Mouse (Mus musculus): Measurements from ENCODE around the gene Olfr725.

The Olfr725 gene

DNA sequence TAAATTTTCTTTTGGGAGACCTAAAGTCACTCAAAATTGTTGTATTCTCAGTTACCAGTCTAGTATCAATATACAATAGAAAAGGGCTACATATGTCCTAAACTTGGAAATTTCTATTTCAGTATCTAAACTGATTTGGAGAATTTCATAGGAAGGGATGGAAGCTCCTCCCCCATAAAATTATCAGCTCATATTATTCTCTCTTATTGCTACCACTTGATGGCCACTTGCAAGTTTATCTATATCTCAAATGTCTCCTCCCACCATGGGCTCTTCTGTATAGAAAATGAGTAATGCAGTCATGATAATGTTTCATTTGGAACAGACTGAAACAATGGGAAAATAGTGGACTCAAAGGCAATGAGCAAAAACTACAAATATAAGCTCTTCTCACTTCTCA is at the start of gene Olfr725:
Gene Olfr725 (minus strand): TSS at position 101 of the 400 bp plus-strand sequence.
- DNase-seq (ENCODE audit: low read depth, low spot score): no peak

DNA sequence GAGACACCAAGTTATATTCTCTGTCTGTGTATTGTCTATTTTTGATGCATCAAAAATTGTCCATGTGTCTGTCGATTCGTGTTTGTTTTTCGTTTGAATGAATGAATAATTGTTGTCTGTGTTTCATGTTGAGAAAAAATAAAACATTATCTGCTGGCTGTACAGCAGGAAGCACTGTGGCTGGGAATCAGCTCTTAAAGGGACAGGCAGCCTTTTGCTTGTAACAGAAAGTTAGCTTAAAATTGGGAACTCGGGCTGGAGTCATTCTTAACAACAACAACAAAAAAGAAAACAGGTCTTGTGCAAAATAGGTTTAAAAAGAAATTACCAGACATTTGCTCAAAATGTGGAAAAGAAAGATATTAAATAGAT is 22.5 kb upstream of the Olfr725 start:
- no peak for DNase-seq (ENCODE audit: low read depth, low spot score)

DNA sequence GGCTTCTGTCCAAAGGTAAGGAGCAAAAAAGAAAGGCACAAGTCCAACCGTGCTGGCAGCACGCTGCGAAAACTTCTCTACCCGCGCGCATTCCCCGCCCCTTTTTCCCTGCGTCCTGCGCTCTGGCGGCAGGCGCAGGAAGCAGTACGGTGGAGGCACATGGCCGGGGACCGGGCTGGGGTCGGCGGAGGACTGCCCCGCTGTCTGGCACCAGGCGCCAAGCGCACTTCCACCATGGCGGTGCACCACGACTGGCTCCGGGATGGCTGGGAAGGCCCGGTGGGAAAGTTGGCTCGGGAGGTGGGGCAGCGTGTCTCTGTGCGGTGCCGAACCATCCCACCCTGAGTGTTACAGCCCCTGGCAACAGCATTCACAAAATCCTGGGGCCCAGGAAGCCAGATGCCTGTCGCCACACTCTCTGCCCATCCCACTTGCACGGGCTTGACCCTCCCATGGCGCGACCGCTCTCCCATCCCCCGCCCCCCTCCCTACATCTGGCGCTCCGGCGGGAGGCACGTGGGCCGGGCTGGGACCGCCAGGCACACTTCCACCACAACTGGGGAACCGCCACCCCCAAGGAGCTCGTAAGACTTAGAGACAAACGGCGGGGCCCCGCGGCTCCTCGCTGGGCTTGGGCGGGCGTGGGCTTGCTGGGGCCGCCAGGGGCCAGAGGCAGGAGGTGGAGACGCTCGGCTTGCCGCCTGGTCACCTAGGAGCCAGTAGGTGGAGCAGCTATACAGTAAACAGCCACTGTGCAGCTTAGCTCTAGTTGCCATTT is 22.0 kb upstream of the Olfr725 start:
- DNase-seq (ENCODE audit: low read depth, low spot score): peak; percentile 91

DNA sequence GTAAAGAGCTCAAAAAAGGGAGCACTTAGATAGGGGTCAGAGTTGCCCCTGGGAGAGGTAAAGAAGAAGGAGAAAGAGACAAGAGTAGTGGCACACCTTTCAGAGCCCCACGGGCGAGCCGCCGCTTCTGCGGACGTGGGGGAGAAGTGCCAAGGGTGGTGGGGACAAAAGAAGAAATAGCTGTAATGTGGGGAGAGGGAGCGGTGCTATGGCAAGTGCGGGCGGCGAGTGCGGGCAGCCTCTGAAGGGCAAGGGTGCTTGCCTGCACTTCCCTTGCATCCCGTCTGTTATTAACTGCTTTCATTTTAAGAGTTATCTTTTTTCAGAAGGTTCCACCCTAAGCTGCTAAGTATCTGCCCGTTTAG is 21.4 kb upstream of the Olfr725 start:
- no peak for DNase-seq (ENCODE audit: low read depth, low spot score)

DNA sequence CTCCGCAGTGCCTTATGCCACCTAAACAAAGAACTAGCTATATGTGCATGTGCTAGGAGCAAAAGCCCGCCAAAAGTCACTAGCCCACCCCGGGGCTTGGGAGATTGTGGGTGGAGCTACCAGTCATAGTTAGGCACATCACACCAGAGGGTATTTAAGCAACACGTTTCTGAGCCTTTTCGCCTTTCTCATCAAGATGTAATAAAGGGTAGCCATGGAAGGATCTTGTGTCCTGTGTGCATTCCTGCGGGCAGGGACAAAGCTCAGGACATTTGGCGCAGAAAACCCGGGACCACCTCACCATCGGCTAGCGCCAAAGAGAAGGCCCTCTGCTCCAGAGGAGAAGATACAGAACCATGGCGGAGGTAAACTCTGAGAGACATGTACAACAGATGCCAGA is 21.0 kb upstream of the Olfr725 start:
- DNase-seq (ENCODE audit: low read depth, low spot score): peak; percentile 54

DNA sequence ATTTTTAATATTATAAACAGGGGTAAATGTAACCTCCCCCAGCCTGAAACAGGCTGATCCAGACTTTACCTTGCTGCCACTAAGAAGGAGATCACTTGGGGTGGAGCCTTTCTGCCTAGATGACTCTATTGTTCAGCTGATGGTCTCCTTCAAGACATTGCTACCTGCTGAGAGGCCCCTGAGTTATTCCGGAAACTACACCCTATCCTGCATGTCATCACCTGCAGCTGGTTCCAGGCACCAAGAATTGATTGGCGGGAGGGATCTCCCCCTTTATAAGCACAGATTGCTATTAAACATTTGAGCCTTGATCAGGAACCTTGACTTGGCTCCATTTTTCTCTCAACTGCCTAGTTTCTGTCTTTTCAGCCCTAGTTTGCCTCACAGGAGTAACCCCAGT is 8.1 kb downstream of the Olfr725 start:
- DNase-seq (ENCODE audit: low read depth, low spot score): peak; percentile 8

DNA sequence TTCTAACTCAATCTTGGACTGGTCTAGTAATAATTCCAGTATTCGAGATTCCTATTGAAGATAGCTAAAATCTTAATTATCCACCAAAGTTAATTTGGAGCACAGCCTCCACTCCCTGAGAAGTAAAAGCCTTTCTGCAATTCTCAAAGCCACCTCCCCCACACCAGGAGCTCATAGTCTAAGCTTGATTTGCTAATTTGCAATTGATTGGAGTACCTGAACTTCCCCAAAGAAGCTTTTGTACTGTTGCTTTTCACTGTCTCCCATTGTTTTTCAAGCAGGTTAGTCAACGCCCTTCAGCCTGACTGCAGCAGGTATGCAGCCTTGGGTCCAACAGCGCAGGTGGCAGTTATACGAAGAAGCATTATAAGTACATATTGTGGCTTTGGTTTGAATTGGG is 8.8 kb downstream of the Olfr725 start:
- DNase-seq (ENCODE audit: low read depth, low spot score): peak; percentile 71

DNA sequence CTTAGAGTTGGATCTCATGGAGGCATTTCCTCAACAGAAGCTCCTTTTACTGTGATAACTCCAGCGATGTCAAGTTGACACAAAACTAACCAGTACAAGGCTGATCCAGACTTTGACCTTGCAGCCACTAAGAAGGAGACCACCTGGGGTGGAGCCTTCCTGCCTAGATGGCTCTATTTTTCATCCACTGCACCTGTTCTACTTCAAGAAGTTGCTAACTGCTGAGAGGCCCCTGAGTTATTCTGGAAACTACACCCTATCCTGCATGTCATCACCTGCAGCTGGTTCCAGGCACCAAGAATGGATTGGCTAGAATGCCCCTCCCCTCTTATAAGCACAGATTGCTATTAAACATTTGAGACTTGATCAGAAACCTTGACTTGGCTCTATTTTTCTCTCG is 13.8 kb downstream of the Olfr725 start:
- DNase-seq (ENCODE audit: low read depth, low spot score): peak; percentile 70

Data from ZHBTc4 (cell line).